Mouse (Mus musculus): ENCODE results near the gene Plekha4.

The Plekha4 gene

DNA sequence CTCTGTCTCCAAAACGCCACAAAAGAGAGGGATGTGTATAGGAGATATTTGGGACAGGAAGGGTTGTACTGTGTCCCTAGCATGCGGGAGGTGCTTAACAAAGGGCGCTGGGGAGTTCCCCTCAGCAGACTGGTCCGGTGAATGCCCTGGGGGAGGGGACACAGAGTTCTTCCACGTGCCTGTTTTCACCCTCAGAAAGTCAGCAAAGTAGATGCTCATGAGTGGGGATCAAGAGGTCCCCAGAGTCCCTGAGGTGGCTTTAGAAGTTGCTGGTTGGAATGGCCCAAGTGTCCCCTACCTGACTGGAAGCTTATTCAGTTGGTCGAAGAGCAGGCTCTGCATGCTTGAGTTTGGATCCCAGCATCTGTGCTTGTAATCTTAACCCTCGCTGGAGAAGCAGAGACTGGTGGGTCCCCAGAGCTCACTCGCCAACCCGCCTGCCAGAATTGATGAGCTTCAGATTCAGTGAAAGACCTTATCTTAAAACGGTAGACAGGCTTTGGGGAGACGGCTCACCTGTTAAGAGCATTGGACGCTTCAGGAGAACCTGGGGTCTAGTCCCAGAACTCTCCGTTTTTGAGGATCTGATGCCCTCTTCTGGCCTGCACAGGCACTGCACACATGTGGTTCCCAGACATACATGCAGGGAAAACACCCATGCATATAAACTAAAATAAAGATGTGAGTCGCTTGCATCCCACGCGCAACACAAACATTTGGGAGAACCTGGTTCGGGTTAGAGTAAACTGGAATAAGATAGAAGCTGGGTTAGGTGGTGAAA, 34.9 kb downstream of the Plekha4 start:
- in situ Hi-C loops (cut with MboI; ENCODE audit: low pct_unique_long_range_greater_than_20kb in 1 of 2, low sequenced_read_pairs in 2 of 2, unreplicated experiment in 1 of 2), result no loop called here

DNA sequence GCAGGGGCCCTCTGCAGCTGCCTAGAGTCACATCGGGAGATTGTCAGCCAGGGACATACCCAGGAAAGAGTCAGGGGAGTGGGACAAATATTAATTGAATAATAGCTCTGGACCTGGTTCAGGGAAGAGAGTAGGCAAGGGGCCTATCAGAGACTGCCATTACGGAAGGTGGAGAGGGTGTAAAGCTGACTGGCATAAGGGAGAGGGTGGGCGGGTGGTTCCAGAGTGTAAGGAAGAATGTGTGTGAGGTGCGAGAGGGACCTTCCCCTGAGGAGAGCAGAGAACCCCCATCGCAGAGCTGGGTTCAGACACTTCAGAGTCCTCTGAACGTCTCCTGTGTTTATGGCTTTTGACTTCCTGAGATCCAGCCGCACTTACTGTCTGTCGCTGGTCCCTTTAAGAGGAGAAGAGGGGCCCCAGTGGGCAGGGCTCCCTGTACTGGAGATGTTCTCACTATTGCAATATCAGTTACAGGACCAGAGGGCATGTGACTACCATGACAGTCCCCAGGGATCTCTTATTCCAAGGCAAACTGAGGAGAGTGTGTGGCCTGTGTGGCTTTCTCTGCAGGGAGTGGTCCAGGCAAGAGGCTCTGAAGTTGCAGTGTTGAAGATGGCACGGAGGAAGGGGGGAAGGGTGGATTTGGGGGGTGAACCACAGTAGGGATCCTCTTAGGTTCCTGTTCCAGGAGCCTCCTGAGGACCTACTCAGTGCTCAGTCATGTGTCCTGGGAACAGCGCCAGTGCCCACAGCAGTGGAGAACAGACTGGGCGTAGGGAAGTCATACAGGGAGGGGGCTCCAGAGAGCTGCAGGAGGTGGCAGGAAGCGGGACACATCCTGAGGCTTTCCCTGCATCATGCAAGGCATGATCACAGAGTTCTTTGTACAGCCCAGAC, 35.7 kb downstream of the Plekha4 start:
- in situ Hi-C loops (cut with MboI; ENCODE audit: low pct_unique_long_range_greater_than_20kb in 1 of 2, low sequenced_read_pairs in 2 of 2, unreplicated experiment in 1 of 2), result no loop called here

DNA sequence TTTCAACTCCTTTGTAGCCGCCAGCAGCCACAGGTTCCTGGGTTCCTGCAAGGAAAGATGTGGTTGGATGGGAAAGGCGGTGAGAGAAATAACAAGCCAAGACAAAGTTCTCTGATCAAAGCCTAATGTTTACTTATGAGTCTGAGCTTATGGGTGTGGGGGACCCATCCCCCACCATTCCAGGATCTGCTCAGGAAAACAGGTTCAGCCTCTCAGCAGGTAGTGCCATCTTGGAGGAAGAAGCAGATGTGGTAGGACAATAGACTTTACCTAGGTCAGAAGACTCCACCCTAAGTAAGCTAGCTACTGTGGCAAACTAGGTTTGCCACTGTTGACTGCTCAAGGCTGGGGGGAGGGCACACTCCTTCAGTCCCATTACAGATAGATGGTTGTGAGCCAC, 38.7 kb downstream of the Plekha4 start:
- in situ Hi-C loops (cut with MboI; ENCODE audit: low pct_unique_long_range_greater_than_20kb in 1 of 2, low sequenced_read_pairs in 2 of 2, unreplicated experiment in 1 of 2), result no loop called here

DNA sequence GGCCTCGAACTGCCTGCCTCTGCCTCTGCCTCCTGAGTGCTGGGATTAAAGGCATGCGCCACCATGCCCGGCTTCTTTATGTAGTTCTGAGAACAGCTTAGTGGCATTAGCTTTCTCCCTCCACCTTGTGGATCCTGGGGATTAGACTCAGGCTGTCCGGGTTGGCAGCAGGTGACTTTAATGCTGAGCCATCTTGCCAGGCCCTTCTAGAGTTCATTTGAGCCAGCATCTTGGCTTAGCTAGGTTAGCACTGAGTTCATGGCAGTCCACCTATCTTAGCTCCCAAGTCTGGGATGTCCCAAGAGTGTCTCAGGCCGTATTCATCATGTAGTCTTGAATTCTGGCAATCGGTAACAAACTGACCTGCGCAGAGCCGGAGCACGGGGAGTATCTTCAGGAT, 39.3 kb downstream of the Plekha4 start:
- in situ Hi-C loops (cut with MboI; ENCODE audit: low pct_unique_long_range_greater_than_20kb in 1 of 2, low sequenced_read_pairs in 2 of 2, unreplicated experiment in 1 of 2), result no loop called here

DNA sequence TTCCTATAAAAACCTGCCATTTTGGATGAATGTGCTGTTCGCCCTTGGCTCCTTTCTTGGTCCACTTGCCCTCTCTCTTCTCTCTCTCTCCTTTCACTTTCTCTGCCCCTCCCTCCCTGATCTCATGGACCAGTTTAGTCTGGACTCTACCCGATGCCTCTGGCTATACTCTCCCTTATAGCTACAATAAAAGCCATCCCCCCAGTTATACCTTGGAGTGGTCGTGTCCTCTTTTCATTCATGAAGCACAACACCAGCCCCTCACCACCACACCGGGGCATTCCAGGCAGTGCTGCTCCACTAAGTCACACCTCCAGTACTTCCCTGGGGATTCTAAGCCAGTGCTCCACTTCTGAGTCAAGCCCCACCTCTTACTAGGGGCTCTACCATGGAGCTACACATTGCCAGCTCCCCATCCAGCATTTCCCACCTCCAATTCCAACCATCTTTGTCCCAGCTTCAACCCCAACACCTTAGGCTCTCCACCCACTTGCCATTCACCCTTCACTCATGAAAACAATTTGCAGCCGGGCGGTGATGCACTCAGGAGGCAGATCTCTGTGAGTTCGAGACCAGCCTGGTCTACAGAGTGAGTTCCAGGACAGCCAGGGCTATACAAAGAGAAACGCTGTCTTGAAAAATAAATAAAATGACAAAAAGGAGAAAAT, 41.1 kb downstream of the Plekha4 start:
- in situ Hi-C loops (cut with MboI; ENCODE audit: low pct_unique_long_range_greater_than_20kb in 1 of 2, low sequenced_read_pairs in 2 of 2, unreplicated experiment in 1 of 2), result no loop called here

DNA sequence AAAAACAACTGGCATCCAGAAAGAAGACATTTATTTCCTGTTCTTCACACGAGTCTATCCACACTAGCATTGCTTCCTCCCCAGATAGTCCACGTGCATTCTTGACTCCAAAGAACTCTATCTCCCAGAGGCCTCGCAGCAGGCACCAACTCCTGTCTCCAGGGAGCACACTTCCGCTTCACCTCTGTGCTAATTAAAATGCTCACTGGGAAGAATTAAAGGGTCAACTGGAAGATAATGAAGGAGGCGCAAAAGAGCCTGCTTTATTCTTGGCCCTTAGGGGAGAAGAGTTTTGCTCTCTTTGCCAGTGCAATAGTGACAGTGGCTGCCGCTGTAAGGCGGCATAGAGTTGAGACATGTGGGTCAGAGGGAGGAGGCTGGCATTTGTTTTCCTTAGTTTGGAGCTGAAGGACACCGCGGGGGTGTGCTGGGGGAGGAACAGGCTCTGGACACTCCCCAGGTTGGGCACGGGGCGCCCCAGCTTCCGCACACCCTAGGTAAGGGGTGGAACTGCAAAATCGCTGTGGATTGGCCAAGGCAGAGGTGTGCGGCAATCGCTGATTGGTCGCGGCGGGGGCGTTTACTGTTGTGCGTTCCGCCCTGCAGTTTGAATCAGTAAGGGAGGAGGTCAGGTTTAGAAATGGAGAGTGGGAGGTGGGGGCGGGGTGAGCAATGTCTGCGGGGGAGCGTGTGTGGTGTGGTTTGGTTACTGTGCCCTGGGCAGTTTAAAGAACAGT, 41.8 kb downstream of the Plekha4 start:
- in situ Hi-C loops (cut with MboI; ENCODE audit: low pct_unique_long_range_greater_than_20kb in 1 of 2, low sequenced_read_pairs in 2 of 2, unreplicated experiment in 1 of 2), result no loop called here

DNA sequence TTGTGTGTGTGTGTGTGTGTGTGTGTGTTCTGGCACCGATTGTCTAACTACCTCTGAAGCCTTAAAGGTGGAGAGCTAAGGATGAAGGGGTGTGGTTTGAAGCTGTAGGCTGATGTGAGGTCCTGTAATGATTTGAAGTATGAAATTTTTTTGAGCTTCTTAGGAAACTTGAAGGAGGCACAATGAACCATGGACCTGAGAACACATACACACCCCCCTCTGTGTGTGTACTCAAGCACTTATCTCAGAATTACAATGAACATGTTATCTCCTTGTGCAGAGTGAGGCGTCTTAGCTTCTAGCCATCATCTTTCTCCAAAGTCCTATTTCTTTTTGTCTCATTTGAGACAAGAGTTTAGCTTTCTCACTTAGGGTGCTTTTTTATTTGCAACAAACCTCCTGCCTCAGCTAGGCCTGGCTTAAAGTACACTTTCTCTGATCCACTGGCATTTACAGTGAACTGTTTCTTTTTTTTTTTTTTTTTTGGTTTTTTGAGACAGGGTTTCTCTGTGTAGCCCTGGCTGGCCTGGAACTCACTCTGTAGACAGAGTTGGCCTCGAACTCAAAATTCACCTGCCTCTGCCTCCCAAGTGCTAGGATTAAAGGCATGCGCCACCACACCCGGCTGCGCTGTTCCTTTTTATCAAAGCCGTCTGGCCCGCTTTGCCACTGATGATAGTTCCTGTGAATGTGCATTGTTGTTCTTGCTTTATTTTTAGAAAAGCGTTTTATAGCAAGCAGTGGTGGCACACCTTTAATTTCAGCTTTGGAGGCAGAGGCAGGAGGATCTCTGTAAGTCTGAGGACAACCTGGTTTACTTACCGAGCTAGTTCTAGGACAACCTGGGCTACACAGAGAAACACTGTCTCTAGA, 42.7 kb downstream of the Plekha4 start:
- in situ Hi-C loops (cut with MboI; ENCODE audit: low pct_unique_long_range_greater_than_20kb in 1 of 2, low sequenced_read_pairs in 2 of 2, unreplicated experiment in 1 of 2), result no loop called here

DNA sequence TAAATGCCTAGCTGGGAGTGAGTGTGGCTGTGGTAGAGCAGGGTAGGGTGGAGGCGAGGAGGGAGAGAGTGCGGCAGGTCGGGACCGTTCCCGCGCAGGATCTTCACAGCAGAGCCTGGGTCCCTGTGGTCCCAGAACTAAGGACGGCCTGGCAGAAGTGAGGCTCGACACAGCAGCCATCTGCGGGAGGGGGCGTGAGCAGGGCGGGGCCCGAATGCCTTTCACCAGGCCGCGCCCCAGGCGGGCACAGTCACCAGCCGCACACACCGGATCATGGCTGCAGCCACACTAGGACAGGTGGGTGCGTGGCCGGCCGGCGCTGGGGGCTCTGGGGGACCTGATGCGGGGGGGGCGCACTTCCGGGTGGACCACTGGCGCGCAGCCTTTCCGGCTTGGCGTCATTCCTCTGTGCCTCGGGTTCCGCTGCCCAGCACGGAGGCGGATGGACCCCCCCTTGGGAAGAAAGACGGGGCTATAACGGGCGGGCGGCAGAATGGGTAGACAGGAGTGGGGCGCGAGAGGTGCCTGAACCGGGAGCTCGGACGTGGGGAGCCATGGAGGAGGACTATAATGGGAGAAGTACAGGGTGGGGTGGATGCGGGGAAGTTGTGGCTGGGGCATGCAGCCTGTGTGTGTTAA, 44.1 kb downstream of the Plekha4 start, which contains the start of gene Bcat2:
Gene Bcat2 (plus strand): TSS at position 51 of the 639 bp plus-strand sequence.
- in situ Hi-C loops (cut with MboI; ENCODE audit: low pct_unique_long_range_greater_than_20kb in 1 of 2, low sequenced_read_pairs in 2 of 2, unreplicated experiment in 1 of 2), result no loop called here

DNA sequence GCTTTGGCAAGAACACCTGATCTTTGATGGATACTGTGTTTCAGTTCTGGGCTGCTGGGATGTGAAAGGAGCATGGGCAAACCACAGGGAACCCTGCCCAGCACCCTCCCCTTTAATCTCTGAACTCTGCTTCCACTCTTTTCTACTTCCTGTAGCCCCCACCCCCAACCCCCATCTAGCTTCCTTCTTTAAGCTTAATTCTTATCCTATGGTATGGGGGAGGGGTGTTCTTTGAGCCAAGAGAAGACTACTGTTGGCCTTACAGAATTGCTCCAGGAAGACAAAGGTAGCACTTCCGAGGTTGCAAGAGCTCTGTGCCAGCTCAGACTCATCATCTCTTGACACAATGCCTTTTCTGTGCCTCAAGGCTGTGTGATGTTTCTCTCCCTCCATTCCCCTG, 45.8 kb downstream of the Plekha4 start:
- in situ Hi-C loops (cut with MboI; ENCODE audit: low pct_unique_long_range_greater_than_20kb in 1 of 2, low sequenced_read_pairs in 2 of 2, unreplicated experiment in 1 of 2), result no loop called here

DNA sequence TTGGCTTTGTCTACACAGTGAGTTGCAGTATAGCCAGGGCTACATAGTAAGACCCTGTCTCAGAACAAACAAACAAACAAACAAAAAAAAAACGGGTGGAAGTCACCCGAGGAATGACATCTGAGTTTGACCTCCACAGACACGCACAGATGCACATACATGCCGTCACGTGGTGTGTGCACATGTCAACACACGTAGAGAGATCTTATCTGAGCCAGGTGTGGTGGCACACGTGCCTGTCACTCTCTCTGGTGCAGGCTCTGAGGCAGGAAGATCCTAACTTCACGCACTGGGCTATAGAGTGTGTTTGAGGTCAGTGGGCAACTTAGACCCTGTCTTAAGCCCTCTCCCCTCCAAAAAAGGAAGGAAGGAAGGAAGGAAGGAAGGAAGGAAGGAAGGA, 47.8 kb downstream of the Plekha4 start:
- in situ Hi-C loops (cut with MboI; ENCODE audit: low pct_unique_long_range_greater_than_20kb in 1 of 2, low sequenced_read_pairs in 2 of 2, unreplicated experiment in 1 of 2), result no loop called here

DNA sequence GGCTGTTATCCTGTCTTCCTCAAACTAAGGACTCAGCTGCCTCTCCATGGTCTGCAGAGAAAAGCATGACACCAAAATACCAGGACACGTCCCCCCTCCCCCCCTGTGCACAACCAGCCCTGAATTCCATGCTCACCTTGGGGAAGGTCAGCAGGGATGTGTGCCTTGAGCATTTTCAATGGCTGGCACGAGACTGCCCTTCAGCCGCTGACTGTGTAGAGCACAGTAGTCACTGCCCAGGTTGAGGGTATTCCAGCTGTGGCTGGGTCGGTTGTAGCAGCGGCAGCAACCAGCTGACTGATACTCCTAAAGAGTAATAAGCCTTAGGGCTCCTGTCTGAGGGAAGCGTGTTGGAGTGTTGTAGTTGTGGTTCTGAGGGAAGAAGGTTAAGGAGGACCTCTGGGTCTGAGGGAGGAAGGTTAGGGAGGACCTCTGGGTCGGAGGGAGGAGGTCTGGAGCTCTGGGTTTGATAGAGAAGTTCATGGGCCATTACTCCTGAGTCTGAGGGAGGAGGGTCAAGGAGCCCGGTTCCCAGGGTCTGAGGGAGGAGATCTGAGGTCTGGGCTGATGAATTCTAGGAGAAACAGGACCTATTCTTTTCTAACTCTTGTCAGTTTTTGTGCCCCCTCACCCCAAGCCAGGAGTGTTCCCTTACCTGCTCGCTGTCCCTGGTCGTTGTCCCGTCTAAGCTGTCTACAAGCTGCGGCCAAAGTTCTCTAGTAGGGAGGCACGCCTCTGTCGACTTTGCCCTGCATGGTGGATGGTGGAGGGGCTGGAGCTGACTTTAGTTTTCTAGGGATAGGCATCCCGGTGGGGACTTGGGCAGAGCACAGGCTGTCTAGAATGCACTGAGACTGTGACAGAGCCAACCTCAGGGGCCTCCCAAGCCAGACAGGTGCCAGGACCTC, 48.6 kb downstream of the Plekha4 start:
- in situ Hi-C loops (cut with MboI; ENCODE audit: low pct_unique_long_range_greater_than_20kb in 1 of 2, low sequenced_read_pairs in 2 of 2, unreplicated experiment in 1 of 2), result no loop called here

DNA sequence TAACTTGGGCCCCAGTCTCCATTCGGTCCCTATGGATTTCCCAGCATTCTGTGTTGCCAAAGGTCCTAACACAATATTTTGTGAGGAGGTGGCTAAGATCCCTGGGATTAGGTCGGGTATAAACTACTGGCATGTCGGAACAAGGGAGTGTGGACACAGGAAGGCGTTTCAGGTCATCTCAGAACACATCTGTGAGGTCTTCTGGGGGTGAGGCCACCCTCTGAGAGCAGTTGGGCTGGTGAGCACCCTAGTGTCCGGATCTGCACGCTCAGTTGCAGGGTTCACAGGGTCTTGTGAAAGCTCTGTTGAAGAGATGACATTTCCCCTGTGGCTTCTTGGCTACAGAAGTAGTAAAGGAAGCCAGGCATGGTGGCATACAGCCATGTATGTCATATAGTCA, 59.8 kb downstream of the Plekha4 start:
- in situ Hi-C loops (cut with MboI; ENCODE audit: low pct_unique_long_range_greater_than_20kb in 1 of 2, low sequenced_read_pairs in 2 of 2, unreplicated experiment in 1 of 2), result no loop called here

DNA sequence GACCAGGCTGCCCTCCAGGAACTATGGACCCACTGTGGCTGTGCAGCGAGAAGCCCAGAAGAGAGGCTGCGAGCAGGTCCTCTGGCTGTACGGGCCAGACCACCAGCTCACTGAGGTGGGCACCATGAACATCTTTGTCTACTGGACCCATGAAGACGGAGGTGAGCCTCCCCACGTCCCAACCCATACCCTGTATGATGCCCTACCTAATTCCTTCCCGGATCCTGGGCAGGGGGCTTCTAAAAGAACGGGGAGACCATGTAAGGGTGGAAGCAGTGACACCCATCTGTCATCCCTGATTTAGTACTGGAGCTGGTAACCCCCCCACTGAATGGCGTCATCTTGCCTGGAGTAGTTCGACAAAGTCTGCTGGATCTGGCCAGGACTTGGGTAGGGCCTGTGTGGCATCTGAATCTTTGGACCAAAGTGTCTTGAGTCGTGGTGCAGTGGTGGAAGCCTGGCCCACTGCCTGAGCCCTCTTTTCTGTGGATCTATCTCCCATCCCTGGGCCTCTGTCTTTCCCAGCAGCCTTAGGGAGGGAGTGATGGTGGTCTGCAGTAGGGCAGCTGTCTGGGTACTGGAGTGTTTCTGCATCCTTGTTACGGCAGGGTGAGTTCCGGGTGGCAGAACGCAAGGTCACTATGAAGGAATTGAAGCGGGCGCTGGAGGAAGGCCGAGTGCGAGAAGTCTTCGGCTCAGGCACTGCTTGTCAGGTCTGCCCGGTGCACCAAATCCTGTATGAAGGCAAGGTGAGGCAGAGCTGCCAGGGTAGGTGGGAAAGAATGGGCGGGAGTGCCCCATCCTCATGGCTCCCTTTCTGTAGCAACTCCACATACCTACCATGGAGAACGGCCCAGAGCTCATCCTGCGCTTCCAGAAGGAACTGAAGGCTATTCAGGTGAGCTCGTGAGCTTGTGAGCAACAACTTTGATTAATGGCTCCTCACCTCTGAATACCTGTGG, 61.8 kb downstream of the Plekha4 start:
- in situ Hi-C loops (cut with MboI; ENCODE audit: low pct_unique_long_range_greater_than_20kb in 1 of 2, low sequenced_read_pairs in 2 of 2, unreplicated experiment in 1 of 2), result no loop called here

DNA sequence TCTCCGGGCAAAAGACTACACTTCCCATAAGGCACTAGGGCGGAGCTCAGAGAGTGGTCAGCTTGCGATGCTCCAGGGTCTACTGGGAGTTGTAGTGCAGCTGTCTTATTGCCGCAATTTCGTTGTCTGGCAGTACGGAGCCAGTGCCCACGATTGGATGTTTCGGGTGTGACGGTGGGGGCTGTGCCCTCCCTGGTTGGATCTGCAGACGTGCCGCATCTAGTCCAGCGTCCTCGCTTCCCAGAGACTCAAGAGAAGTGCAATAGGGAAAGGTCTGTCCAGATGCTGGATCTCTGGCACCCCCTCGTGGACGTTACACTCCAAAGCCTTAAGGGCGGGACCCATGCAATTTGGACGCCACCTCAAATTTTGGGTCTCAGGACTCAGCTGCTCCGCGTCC, 63.0 kb downstream of the Plekha4 start:
- in situ Hi-C loops (cut with MboI; ENCODE audit: low pct_unique_long_range_greater_than_20kb in 1 of 2, low sequenced_read_pairs in 2 of 2, unreplicated experiment in 1 of 2), result no loop called here

DNA sequence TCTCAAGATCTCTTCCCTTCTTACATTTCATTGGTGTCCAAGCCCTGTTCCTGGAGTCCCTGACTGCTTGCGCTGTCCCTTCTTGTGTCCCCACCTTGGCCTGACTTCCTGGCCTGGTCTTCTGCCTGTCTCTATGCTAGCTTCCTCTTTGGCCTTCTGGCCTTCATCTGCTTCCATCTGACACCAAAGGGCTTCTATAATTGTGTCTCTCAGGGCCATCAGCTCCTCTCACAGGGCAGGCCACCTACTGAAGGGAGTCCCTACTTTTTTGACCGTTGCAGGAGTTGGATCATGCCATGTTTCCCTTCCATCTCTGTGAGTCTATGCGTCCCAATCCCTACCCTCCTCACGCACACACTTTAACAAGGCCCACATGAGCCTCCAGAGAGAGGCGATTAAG, 63.8 kb downstream of the Plekha4 start:
- in situ Hi-C loops (cut with MboI; ENCODE audit: low pct_unique_long_range_greater_than_20kb in 1 of 2, low sequenced_read_pairs in 2 of 2, unreplicated experiment in 1 of 2), result loop anchor here in 1 of 2 experiments (5.0 kb wide), 1 partner anchor 123 kb away; the partner anchor contains the start of gene Bax

Measured in mouse embryonic stem cell (cell line).